Mouse (Mus musculus) forebrain, embryonic 12.5 days (tissue): ENCODE results near the gene Ptpn3. TPM values are rescaled to one million over a fixed set of nuclear protein-coding genes. Genes with fewer than 3 reads are reported as not detected.
"Not testable (repeated sequence)": the region's sequence is repeated elsewhere in the genome, so short reads cannot be mapped to it uniquely, and the experiment has no call there.

Experiments used
- ATAC-seq: fragments of 200-750 bp; cut with Nextera tagmentation; 2 replicates; pipeline ENCODE4 v1.8.0; 2017; ENCODE audit warnings: moderate TSS enrichment; ENCODE audit not compliant: low FRiP score
- H3K27ac ChIP-seq: fragments of 300-500 bp; sonication (generic); 2 replicates; pipeline ENCODE4 v1.5.1; 2016; ENCODE audit warnings: mild to moderate bottlenecking
- H3K27me3 ChIP-seq: fragments of 300-500 bp; sonication (generic); 2 replicates; pipeline ENCODE4 v1.6.1; 2016; ENCODE audit warnings: mild to moderate bottlenecking
- H3K36me3 ChIP-seq: fragments of 300-500 bp; sonication (generic); replicated peaks from 2 replicates; pipeline ENCODE4 v1.6.1; 2016; ENCODE audit warnings: mild to moderate bottlenecking
- H3K4me1 ChIP-seq: fragments of 300-500 bp; sonication (generic); 2 replicates; pipeline ENCODE4 v1.6.1; 2016
- H3K4me2 ChIP-seq: fragments of 300-500 bp; sonication (generic); 2 replicates; pipeline ENCODE4 v1.6.1; 2016; ENCODE audit warnings: mild to moderate bottlenecking, moderate library complexity
- H3K4me3 ChIP-seq: fragments of 300-500 bp; sonication (generic); replicated peaks from 2 replicates; pipeline ENCODE4 v1.5.1; 2016; ENCODE audit warnings: mild to moderate bottlenecking
- H3K9ac ChIP-seq: fragments of 300-500 bp; sonication (generic); 2 replicates; pipeline ENCODE4 v1.6.1; 2016; ENCODE audit warnings: mild to moderate bottlenecking
- H3K9me3 ChIP-seq: fragments of 300-500 bp; sonication (generic); 2 replicates; pipeline ENCODE4 v1.6.1; 2016
- WGBS: fragments of 180-500 bp; shearing (Covaris S2); methylation state at CpG from one replicate; pipeline ENCODE4 v1.1.7; 2016; 5-methylcytosine and 5-hydroxymethylcytosine counted together
- polyA plus RNA-seq: library from polyadenylated mRNA; unstranded; fragments of >200 nt; fragmentation: Nextera tagmentation; extraction: Ambion mirVana; gene quantifications from 2 replicates; pipeline ENCODE4 v1.2.1, GENCODE M21; 2016

Ptpn3 gene
- polyA plus RNA-seq, 1 experiment from 2014 or later = 2.4 TPM

DNA sequence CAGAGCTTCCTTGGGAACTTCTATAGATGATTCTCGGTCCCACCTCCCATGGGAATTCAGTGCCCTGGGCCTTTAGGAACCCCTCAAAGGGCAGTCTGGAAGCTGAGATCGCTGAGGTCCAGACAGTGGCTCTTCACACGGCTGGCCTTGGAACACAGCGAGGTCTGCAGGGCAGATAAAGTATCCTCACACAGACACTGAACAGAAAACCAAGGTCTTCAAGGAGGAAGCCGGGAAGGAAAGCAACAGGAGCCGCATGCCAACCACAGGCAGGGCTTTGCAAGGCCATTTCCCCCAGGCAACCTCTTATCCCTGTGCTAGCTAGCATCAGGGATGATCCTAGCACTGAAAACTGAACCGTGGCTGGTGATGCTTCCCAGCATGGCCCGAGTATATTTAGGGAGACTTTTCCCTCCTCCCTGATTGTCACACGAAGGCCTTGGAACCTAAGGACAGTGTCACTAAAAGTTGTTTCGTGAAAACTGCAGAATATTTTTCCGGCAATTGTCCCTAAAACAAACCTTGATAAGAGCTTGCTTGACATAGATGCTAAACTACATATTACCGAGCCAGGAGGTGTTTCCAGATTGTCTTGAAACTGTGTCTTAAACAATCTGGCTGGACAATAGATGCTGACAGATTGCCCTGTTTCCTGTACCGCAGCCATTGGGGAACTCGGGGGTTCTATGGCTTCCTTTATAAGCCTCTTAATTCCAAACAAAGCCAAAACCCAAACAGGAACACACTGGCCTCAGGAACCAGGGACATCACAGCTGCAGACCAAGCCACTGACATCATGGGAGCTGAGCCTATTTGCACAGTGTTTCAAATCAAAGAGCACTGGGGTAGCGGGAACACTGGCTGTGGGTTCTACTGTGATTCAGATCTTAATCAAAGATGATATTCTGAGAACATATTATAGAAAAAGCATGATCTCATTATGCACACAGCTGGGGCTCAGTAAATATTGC is 27.8 kb downstream of the Ptpn3 start:
- Histone ChIP-seq H3K36me3 (no peaks in the 10 kb centered on the region), H3K4me2 (no peak overlapping the region), H3K4me3 (no peak overlapping the region), H3K9me3 (no peaks in the 10 kb centered on the region), H3K9ac (no peak overlapping the region), H3K27me3 (no peaks in the 10 kb centered on the region; the same call in none of the 2 replicates), H3K27ac (no peak overlapping the region), H3K4me1 (peaks cover 19% of the 10 kb centered on the region)
- no peak for ATAC-seq
- 42% methylated on average over 15 of the region's 15 CpGs for WGBS

- Histone ChIP-seq H3K4me1 (peaks cover 19% of the 10 kb centered on the region), H3K9ac (no peak overlapping the region), H3K9me3 (no peaks in the 10 kb centered on the region), H3K4me3 (no peak overlapping the region), H3K27ac (no peak overlapping the region), H3K27me3 (no peaks in the 10 kb centered on the region; the same call in none of the 2 replicates), H3K4me2 (no peak overlapping the region), H3K36me3 (no peaks in the 10 kb centered on the region)
- no peak for ATAC-seq
- WGBS = 85% methylated on average over 8 of the region's 8 CpGs
Observed at GRCm38 (mm10) chr4:57270991-57271390, 30.6 kb downstream of the Ptpn3 start.

DNA sequence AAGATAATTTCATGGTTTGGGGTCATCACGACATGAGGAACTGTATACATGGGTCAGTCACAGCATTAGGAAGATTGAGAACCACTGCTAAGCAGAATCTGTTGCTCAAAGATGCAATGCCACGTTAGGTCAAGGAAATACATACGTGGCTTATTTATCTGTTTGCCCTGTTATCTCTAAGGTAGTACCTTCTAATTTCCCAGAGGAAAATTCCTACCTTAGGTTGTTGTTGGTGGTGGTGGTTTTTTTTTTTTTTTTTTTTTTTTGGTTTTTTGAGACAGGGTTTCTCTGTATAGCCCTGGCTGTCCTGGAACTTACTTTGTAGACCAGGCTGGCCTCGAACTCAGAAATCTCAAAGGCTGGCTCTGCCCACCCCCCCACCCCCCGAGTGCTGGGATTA is 31.1 kb downstream of the Ptpn3 start:
- 94% methylated on average over 5 of the region's 5 CpGs for whole genome bisulfite sequencing

GRCm38 (mm10) chr4:57269344-57269743 is 32.3 kb downstream of the Ptpn3 start:
- Histone ChIP-seq H3K27me3 (no peaks in the 10 kb centered on the region; the same call in none of the 2 replicates), H3K27ac (no peak overlapping the region), H3K9me3 (no peaks in the 10 kb centered on the region), H3K9ac (no peak overlapping the region), H3K36me3 (no peaks in the 10 kb centered on the region), H3K4me3 (no peak overlapping the region), H3K4me1 (peaks cover 19% of the 10 kb centered on the region), H3K4me2 (no peak overlapping the region)
- no peak for ATAC-seq
- WGBS = 90% methylated on average over 10 of the region's 10 CpGs

More for the DNA sequence above, 31.1 kb downstream of the Ptpn3 start:
- H3K27me3 ChIP-seq, H3K9me3 ChIP-seq, H3K27ac ChIP-seq, H3K9ac ChIP-seq, ATAC-seq, H3K4me2 ChIP-seq, H3K4me3 ChIP-seq, H3K36me3 ChIP-seq: not testable (repeated sequence)
- H3K4me1 ChIP-seq = peaks cover 19% of the 10 kb centered on the region

GRCm38 (mm10) chr4:57268330-57268729 is 33.3 kb downstream of the Ptpn3 start:
- Histone ChIP-seq H3K9me3 (no peaks in the 10 kb centered on the region), H3K9ac (no peak overlapping the region), H3K27ac (no peak overlapping the region), H3K4me3 (no peak overlapping the region), H3K4me1 (peaks cover 10% of the 10 kb centered on the region), H3K27me3 (no peaks in the 10 kb centered on the region; the same call in 1 of the 2 replicates), H3K36me3 (no peaks in the 10 kb centered on the region), H3K4me2 (no peak overlapping the region)
- WGBS = 89% methylated on average over 8 of the region's 8 CpGs
- no peak for ATAC-seq

GRCm38 (mm10) chr4:57266389-57266788 is 35.2 kb downstream of the Ptpn3 start:
- no peak overlapping the region for H3K9ac ChIP-seq
- no peaks in the 10 kb centered on the region for H3K4me1 ChIP-seq
- no peaks in the 10 kb centered on the region for H3K9me3 ChIP-seq
- no peak overlapping the region for H3K27ac ChIP-seq
- H3K27me3 ChIP-seq = no peaks in the 10 kb centered on the region
- ATAC-seq = no peak
- 84% methylated on average over 9 of the region's 9 CpGs for whole genome bisulfite sequencing
- no peak overlapping the region for H3K4me3 ChIP-seq
- no peaks in the 10 kb centered on the region for H3K36me3 ChIP-seq
- no peak overlapping the region for H3K4me2 ChIP-seq

DNA sequence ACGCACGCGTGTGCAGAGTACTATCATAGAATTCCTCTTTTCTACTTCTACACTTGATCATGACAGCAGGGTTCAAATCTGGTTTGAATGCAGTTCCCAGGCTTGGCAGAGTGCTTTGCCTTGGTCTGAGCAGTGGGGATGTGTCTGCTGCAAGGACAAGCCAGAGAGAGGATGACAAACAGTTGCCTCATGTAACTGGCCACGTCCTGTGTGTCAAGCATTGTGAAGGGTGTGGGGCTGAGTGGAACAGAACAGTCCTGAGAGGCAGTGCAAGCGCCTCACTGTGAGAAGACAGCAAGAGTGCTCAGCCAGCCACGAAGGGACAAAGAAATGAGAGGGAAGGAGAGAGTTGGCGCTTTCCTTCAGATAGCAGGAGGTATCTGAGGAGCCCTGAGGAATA is 37.9 kb downstream of the Ptpn3 start:
- H3K9ac ChIP-seq = no peak overlapping the region
- no peak for ATAC-seq
- no peaks in the 10 kb centered on the region for H3K9me3 ChIP-seq
- no peaks in the 10 kb centered on the region for H3K27me3 ChIP-seq
- H3K4me3 ChIP-seq = no peak overlapping the region
- 81% methylated on average over 7 of the region's 7 CpGs for WGBS
- no peak overlapping the region for H3K27ac ChIP-seq
- peaks cover 1% of the 10 kb centered on the region for H3K4me1 ChIP-seq
- no peak overlapping the region for H3K4me2 ChIP-seq
- H3K36me3 ChIP-seq = no peaks in the 10 kb centered on the region

DNA sequence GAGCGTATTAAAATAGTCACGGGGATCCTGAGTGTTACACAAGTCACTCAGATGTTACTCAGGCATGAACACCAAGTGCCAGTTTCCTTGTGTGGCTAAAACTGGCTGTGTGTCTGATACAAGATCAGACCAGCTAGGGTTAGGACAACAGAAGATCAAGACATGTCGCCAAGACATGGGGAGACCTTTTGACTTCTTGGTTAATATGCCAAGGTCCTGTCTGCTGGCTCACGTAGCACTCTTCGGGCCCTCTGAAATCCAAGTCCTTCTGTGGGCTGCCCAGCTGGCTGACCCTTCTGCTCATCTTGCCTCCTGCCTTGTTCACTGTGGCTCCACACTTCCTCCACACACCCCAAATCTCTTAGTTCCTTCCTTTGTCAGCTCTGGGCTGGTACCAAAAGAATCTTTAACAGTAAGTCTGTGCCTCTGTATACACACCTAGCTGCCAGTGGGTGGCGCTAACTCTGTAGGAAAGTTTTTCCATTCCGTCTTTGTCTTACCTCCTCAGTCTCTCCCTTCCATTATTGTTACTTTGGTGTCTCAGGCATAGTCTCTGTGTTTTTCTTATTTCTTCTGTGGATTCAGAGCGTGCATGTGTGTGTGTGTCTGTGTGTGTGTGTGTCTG is 38.5 kb downstream of the Ptpn3 start:
- H3K9me3 ChIP-seq = no peaks in the 10 kb centered on the region
- peaks cover 7% of the 10 kb centered on the region for H3K4me1 ChIP-seq
- no peak overlapping the region for H3K27ac ChIP-seq
- no peak overlapping the region for H3K4me2 ChIP-seq
- H3K36me3 ChIP-seq = no peaks in the 10 kb centered on the region
- no peaks in the 10 kb centered on the region for H3K27me3 ChIP-seq
- H3K9ac ChIP-seq = no peak overlapping the region
- H3K4me3 ChIP-seq = no peak overlapping the region
- WGBS = 66% methylated on average over 8 of the region's 8 CpGs
- no peak for ATAC-seq

DNA sequence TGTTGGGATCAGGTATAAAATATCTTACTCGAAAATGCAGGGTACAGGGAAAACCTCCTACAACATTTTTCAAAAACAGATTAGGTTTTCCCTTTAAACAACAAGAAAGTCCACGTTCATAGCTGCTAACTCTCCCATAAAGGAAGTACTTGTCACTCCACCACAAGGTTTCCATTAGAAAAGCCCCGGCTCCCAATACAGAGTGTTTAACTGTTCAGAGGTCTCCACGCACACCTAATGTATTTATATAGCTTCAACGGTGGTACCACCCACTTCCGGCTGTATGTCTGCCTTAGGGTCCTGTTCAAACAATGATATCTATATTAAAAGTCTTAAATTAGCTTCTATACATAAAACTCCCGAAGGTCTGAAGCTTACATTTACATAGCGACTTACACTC is 39.2 kb downstream of the Ptpn3 start:
- H3K27ac ChIP-seq = no peak overlapping the region
- no peaks in the 10 kb centered on the region for H3K9me3 ChIP-seq
- no peaks in the 10 kb centered on the region for H3K36me3 ChIP-seq
- ATAC-seq = no peak
- no peak overlapping the region for H3K9ac ChIP-seq
- no peak overlapping the region for H3K4me2 ChIP-seq
- H3K4me1 ChIP-seq = peaks cover 10% of the 10 kb centered on the region
- no peak overlapping the region for H3K4me3 ChIP-seq
- H3K27me3 ChIP-seq = no peaks in the 10 kb centered on the region
- 84% methylated on average over 8 of the region's 8 CpGs for WGBS

DNA sequence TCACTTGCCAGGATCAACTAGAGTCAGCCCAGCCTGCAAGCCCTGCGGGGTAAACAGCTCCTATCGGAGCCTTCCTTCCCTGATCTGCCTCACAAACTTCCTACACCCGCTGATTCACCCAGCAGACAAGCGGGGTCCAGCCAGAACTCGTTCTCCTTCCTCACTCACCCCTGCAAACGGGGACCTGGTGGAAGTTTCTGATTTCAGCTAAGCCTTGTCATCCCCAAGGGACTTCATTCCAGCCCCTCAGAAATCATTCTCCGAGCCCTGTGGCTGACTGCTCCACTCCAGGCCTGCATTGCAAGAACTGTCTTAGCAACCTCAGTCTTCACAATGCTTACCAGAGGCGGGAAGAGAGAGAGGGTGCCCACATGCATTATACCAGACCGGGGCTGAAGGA is 39.8 kb downstream of the Ptpn3 start:
- no peak overlapping the region for H3K4me2 ChIP-seq
- ATAC-seq = no peak
- no peaks in the 10 kb centered on the region for H3K36me3 ChIP-seq
- H3K27ac ChIP-seq = no peak overlapping the region
- H3K27me3 ChIP-seq = no peaks in the 10 kb centered on the region
- 72% methylated on average over 9 of the region's 9 CpGs for WGBS
- no peak overlapping the region for H3K9ac ChIP-seq
- no peak overlapping the region for H3K4me3 ChIP-seq
- H3K4me1 ChIP-seq = peaks cover 10% of the 10 kb centered on the region
- no peaks in the 10 kb centered on the region for H3K9me3 ChIP-seq

GRCm38 (mm10) chr4:57258159-57259035 is 43.2 kb downstream of the Ptpn3 start:
- H3K9ac ChIP-seq = 0 out of 2 replicates have a peak overlapping the region, but pooled peaks have one; percentile 17
- H3K27me3 ChIP-seq = no peaks in the 10 kb centered on the region
- H3K4me2 ChIP-seq = no peak overlapping the region
- peaks cover 10% of the 10 kb centered on the region for H3K4me1 ChIP-seq
- no peaks in the 10 kb centered on the region for H3K9me3 ChIP-seq
- no peak overlapping the region for H3K4me3 ChIP-seq
- WGBS = 35% methylated on average over 14 of the region's 14 CpGs
- ATAC-seq = no peak
- no peaks in the 10 kb centered on the region for H3K36me3 ChIP-seq
- peak overlapping the region; percentile 42; the same call in 1 of the 2 replicates for H3K27ac ChIP-seq

- no peak for ATAC-seq
- peaks cover 10% of the 10 kb centered on the region for H3K4me1 ChIP-seq
- 86% methylated on average over 8 of the region's 8 CpGs for WGBS
- no peak overlapping the region for H3K4me2 ChIP-seq
- H3K9me3 ChIP-seq = no peaks in the 10 kb centered on the region
- H3K4me3 ChIP-seq = no peak overlapping the region
- no peaks in the 10 kb centered on the region for H3K36me3 ChIP-seq
- H3K27me3 ChIP-seq = no peaks in the 10 kb centered on the region
- no peak overlapping the region for H3K27ac ChIP-seq
- no peak overlapping the region for H3K9ac ChIP-seq
Observed at GRCm38 (mm10) chr4:57257409-57257808, 44.2 kb downstream of the Ptpn3 start.
